Mouse (Mus musculus) lung, postnatal 0 days (tissue): Measurements from ENCODE around the gene Erbb2.
"Not testable (repeated sequence)": the region's sequence is repeated elsewhere in the genome, so short reads cannot be mapped to it uniquely, and the experiment has no call there.

Source experiments
- CTCF ChIP-seq: IDR thresholded peaks from 2 replicates; pipeline ENCODE4 v1.5.1; 2016; ENCODE audit warnings: antibody characterized with exemption, mild to moderate bottlenecking
- EP300 ChIP-seq: IDR thresholded peaks from 2 replicates; pipeline ENCODE4 v1.6.1; 2016; ENCODE audit warnings: antibody characterized with exemption, mild to moderate bottlenecking, control low read depth

DNA sequence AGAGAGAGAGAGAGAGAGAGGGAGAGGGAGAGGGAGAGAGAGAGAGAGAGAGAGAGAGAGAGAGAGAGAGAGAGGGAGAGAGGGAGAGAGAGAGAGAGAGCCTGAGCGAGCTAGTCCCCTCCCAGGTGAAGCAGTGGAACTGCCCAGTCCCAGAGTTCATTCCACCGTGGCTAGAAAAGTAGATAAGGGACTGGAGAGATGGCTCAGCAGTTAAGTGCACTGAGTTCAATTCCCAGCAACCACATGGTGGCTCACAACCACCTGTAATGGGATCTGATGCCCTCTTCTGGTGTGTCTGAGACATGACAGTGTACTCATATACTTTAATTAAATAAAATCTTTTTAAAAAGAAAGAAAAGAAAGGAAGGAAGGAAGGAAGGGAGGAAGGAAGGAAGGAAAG is 29.9 kb upstream of the Erbb2 start:
- not testable (repeated sequence) for TF ChIP-seq CTCF, EP300
